Mouse (Mus musculus): Measurements from ENCODE around the gene 1700123K08Rik.
"Not testable (repeated sequence)": the region's sequence is repeated elsewhere in the genome, so short reads cannot be mapped to it uniquely, and the experiment has no call there.

The 1700123K08Rik gene

DNA sequence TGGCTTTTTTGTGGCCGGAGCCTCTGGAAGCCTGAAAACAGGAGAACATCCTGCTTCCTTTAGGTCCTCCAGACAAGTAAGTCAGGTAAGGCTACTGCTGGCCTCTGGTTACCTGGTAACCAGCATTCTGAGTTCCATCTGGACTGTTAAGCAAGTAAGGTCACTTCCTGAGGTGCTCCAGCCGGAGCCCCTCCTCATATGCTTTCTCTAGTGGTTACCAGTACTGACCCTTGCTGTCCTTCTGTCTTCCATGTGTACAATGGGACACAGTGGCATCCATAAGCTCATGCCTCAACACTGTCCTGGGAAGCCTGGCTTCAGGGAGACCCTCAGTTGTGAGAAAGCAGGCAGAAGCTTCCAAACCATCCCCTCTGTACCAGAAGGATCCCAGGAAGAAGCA lies at the start of gene 1700123K08Rik:
TSS of gene 1700123K08Rik (minus strand) at position 101 of the 400 bp plus-strand sequence.
- not testable (repeated sequence) for DNase-seq

DNA sequence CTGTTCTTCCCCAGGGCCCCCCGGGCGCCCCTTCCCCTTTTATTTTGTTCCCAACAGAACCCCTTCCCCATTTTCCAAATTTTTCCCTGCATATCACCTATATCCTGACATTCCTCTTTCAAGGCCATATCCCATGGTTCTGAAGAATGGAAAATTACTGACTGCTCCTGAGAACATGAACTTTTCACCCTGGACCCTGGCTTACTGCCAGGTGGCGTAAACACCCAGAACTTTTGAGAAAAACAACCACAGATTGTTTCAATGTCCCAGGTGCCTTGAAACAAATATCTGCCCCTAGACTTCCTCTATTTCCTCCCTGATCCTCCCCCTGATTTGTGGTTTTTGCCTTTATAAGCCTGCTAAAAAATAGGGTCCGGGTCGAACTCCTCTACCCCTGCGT lies 22.9 kb upstream of the 1700123K08Rik start:
- no peak for DNase-seq

DNA sequence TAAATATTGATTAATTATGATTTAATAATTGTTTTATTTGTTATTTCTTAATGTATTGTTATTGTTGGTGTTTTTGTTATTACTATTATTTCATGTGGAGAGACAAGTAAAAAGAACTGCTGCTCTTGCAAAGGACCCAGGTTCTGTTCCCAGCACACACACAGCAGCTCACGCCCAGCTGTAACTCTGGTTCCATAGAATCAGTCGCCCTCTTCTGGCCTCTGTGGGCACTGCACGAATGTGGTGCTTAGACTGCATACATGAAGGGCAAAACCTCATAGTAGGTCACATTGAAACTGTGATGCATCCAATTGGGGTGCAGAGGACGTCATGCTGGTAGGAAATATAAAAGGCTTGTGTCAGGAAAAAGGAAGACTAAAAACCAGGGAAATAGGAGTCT lies 7.1 kb upstream of the 1700123K08Rik start:
- peak in 1 of 2 experiments; percentile 6 for DNase-seq

- no peak for DNase-seq
Observed at GRCm38 (mm10) chr5:138552718-138553117, 11.8 kb downstream of the 1700123K08Rik start.

DNA sequence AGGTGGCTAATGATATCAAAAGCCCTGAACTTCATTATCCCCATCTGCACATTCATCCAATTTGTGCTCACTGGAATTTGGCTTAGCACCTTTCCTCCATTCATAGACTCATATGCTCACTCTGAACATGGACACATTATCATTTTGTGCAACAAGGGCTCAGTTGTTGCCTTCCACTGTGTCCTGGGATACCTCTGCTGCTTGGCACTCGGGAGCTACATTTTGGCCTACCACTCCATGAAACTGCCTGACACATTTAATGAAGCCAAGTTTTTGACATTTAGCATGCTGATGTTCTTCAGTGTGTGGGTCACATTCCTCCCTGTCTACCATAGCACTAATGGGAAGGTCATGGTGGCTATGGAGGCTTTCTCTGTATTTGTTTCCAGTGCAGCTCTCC lies 32.0 kb downstream of the 1700123K08Rik start:
- no peak for DNase-seq

Measured in cerebellum, postnatal 36 days (tissue).